Mouse (Mus musculus) liver, embryonic 15.5 days (tissue): ENCODE results near the gene Dgkh. TPM values are rescaled to one million over a fixed set of nuclear protein-coding genes. Genes with fewer than 3 reads are reported as not detected.

Experiments used
- ATAC-seq: fragments of 200-750 bp; cut with Nextera tagmentation; 2 replicates; pipeline ENCODE4 v1.8.0; 2017; ENCODE audit warnings: moderate number of reproducible peaks, mild to moderate bottlenecking, moderate library complexity; ENCODE audit not compliant: insufficient read depth
- H3K27ac ChIP-seq: fragments of 300-500 bp; sonication (generic); replicated peaks from 2 replicates; pipeline ENCODE4 v1.5.1; 2015; ENCODE audit warnings: mild to moderate bottlenecking, inconsistent platforms
- H3K27me3 ChIP-seq: fragments of 300-500 bp; sonication (generic); 2 replicates; pipeline ENCODE4 v1.6.1; 2015; ENCODE audit warnings: mild to moderate bottlenecking, inconsistent platforms
- H3K36me3 ChIP-seq: fragments of 300-500 bp; sonication (generic); replicated peaks from 2 replicates; pipeline ENCODE4 v1.6.1; 2015; ENCODE audit warnings: moderate library complexity, mild to moderate bottlenecking, inconsistent platforms
- H3K4me1 ChIP-seq: fragments of 300-500 bp; sonication (generic); replicated peaks from 2 replicates; pipeline ENCODE4 v1.6.1; 2015; ENCODE audit warnings: inconsistent platforms
- H3K4me2 ChIP-seq: fragments of 300-500 bp; sonication (generic); 2 replicates; pipeline ENCODE4 v1.6.1; 2015; ENCODE audit warnings: moderate library complexity, mild to moderate bottlenecking, inconsistent platforms
- H3K4me3 ChIP-seq: fragments of 300-500 bp; sonication (generic); replicated peaks from 2 replicates; pipeline ENCODE4 v1.5.1; 2015; ENCODE audit warnings: mild to moderate bottlenecking, inconsistent platforms
- H3K9ac ChIP-seq: fragments of 300-500 bp; sonication (generic); 2 replicates; pipeline ENCODE4 v1.6.1; 2015; ENCODE audit warnings: moderate library complexity, mild to moderate bottlenecking, inconsistent platforms
- H3K9me3 ChIP-seq: fragments of 300-500 bp; sonication (generic); replicated peaks from 2 replicates; pipeline ENCODE4 v1.6.1; 2016; ENCODE audit warnings: inconsistent platforms
- WGBS: fragments of 180-500 bp; shearing (Covaris S2); methylation state at CpG from one replicate; pipeline ENCODE4 v1.1.7; 2015; ENCODE audit warnings: mixed read lengths; ENCODE audit not compliant: insufficient replicate concordance; 5-methylcytosine and 5-hydroxymethylcytosine counted together
- polyA plus RNA-seq: library from polyadenylated mRNA; unstranded; fragments of >200 nt; fragmentation: Nextera tagmentation; extraction: Ambion mirVana; gene quantifications from 2 replicates; pipeline ENCODE4 v1.2.1, GENCODE M21; 2015

Gene Dgkh
- polyA plus RNA-seq, 1 experiment from 2014 or later = 0.25 TPM

DNA sequence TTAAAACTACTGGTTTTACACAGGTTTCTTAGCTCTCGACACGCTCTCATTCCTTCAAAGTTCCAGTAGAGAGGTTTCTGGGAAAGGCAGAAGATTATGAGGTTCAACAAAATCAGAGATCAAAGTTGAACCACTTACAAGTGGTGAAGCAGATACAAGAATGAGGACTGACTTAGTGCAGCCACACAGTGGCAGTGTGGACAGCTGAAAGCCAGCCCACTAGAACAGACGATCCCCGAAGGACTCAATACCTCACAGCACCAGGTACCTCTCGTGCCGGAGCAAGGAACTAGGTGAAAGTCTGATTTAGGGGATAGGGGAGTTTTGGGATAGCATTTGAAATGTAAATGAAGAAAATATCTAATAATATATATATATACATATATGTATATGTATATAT lies 56.1 kb downstream of the Dgkh start:
- no peaks in the 10 kb centered on the region for H3K9me3 ChIP-seq
- no peak overlapping the region for H3K27ac ChIP-seq
- H3K4me1 ChIP-seq = no peaks in the 10 kb centered on the region; the same call in 1 of the 2 replicates
- H3K4me3 ChIP-seq = no peak overlapping the region
- no peaks in the 10 kb centered on the region for H3K36me3 ChIP-seq
- WGBS = 70% methylated on average over 6 of the region's 6 CpGs
- no peak overlapping the region for H3K4me2 ChIP-seq
- no peaks in the 10 kb centered on the region for H3K27me3 ChIP-seq
- ATAC-seq = no peak
- no peak overlapping the region for H3K9ac ChIP-seq

- no peaks in the 10 kb centered on the region; the same call in 1 of the 2 replicates for H3K4me1 ChIP-seq
- no peaks in the 10 kb centered on the region for H3K27me3 ChIP-seq
- no peak overlapping the region for H3K27ac ChIP-seq
- WGBS = 67% methylated on average over 9 of the region's 9 CpGs
- H3K9me3 ChIP-seq = no peaks in the 10 kb centered on the region
- no peak for ATAC-seq
- no peak overlapping the region for H3K9ac ChIP-seq
- H3K4me3 ChIP-seq = no peak overlapping the region
- H3K36me3 ChIP-seq = no peaks in the 10 kb centered on the region
- no peak overlapping the region for H3K4me2 ChIP-seq
These were observed 58.0 kb downstream of the Dgkh start for GRCm38 (mm10) chr14:78674606-78675005.

GRCm38 (mm10) chr14:78669986-78670385 lies 62.6 kb downstream of the Dgkh start:
- Histone ChIP-seq H3K27ac (no peak overlapping the region), H3K9me3 (no peaks in the 10 kb centered on the region), H3K9ac (no peak overlapping the region), H3K27me3 (no peaks in the 10 kb centered on the region), H3K4me2 (no peak overlapping the region), H3K36me3 (no peaks in the 10 kb centered on the region), H3K4me3 (no peak overlapping the region), H3K4me1 (no peaks in the 10 kb centered on the region)
- WGBS = 70% methylated on average over 10 of the region's 10 CpGs
- no peak for ATAC-seq

GRCm38 (mm10) chr14:78668291-78668690 lies 64.3 kb downstream of the Dgkh start:
- WGBS = 19% methylated on average over 6 of the region's 6 CpGs
- no peak overlapping the region for H3K4me3 ChIP-seq
- H3K4me1 ChIP-seq = no peaks in the 10 kb centered on the region
- no peak overlapping the region for H3K4me2 ChIP-seq
- ATAC-seq = no peak
- H3K9me3 ChIP-seq = no peaks in the 10 kb centered on the region
- no peak overlapping the region for H3K27ac ChIP-seq
- no peaks in the 10 kb centered on the region for H3K27me3 ChIP-seq
- no peak overlapping the region for H3K9ac ChIP-seq
- no peaks in the 10 kb centered on the region for H3K36me3 ChIP-seq

DNA sequence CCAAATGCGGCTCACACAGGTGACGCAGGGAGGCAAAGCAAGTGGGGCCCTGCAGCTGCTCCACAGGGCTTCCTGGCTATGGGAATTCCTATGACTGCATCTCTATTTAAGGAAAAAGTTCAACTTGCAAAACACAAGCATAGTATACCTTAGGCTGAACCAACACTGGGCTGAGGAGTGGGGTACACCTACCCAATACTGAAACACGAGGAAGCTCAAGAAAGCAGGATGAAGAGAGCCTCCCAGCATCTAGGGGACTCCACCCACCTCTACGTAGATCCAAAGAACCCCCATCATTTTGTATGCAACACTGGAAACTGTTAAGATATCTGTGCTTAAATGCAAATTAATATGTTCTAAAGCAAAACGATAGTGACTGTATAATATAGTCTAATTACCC lies 64.8 kb downstream of the Dgkh start:
- Histone ChIP-seq H3K9ac (no peak overlapping the region), H3K27ac (no peak overlapping the region), H3K9me3 (no peaks in the 10 kb centered on the region), H3K36me3 (no peaks in the 10 kb centered on the region), H3K4me3 (no peak overlapping the region), H3K27me3 (no peaks in the 10 kb centered on the region), H3K4me2 (no peak overlapping the region), H3K4me1 (no peaks in the 10 kb centered on the region)
- no peak for ATAC-seq
- 56% methylated on average over 5 of the region's 5 CpGs for WGBS

DNA sequence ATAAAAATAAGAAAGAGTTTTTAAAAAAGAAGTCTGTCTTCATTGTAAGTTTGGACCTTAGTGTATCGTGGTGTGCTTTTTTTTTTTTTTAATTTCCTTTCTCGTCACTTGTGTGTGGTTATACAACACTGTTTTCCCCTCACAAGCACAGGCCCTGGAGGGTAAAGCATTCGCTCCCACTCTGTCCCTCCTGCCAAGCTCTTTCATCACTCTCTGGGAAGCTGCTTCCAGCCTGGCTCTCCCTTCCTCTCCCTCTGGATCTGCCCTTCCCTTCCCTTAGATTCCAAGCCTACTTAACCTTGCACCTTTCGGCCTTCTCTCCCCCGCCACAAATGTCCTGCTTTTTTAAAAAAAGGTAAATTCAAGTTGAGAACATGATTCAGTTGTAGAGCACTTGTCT lies 69.9 kb downstream of the Dgkh start:
- no peak overlapping the region for H3K4me3 ChIP-seq
- no peaks in the 10 kb centered on the region for H3K36me3 ChIP-seq
- no peaks in the 10 kb centered on the region for H3K27me3 ChIP-seq
- no peak for ATAC-seq
- no peak overlapping the region for H3K27ac ChIP-seq
- WGBS = 66% methylated on average over 5 of the region's 5 CpGs
- H3K4me2 ChIP-seq = no peak overlapping the region
- H3K4me1 ChIP-seq = no peaks in the 10 kb centered on the region
- H3K9ac ChIP-seq = no peak overlapping the region
- no peaks in the 10 kb centered on the region for H3K9me3 ChIP-seq

GRCm38 (mm10) chr14:78661462-78661861 lies 71.1 kb downstream of the Dgkh start:
- no peak overlapping the region for H3K27ac ChIP-seq
- no peak for ATAC-seq

DNA sequence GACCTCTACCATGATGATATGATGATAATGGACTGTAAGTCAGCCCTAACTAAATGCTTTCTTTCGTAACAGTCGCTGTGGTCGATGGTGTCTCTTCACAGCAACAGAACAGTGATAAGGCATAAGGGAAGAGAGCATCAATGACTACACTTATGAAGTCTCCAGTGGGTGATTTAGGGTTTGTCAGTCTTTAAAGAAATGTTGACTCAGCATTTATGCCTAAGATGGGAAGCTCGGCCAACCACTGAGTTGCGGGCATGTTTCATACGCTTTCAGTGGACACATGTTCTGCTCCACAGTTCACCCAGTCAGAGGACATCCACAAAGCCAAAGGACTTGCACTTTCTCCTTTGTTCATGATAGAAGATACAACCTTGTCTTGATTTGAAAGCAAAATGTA lies 73.9 kb downstream of the Dgkh start:
- Histone ChIP-seq H3K9me3 (no peaks in the 10 kb centered on the region), H3K27me3 (no peaks in the 10 kb centered on the region), H3K27ac (no peak overlapping the region), H3K4me1 (no peaks in the 10 kb centered on the region), H3K4me3 (no peak overlapping the region), H3K36me3 (no peaks in the 10 kb centered on the region), H3K4me2 (no peak overlapping the region), H3K9ac (no peak overlapping the region)
- ATAC-seq = no peak
- 81% methylated on average over 6 of the region's 6 CpGs for WGBS

More at GRCm38 (mm10) chr14:78661462-78661861, 71.1 kb downstream of the Dgkh start:
- H3K9me3 ChIP-seq = no peaks in the 10 kb centered on the region
- H3K27me3 ChIP-seq = no peaks in the 10 kb centered on the region
- no peak overlapping the region for H3K4me2 ChIP-seq
- no peaks in the 10 kb centered on the region for H3K4me1 ChIP-seq
- no peak overlapping the region for H3K4me3 ChIP-seq
- no peak overlapping the region for H3K9ac ChIP-seq
- WGBS = 80% methylated on average over 14 of the region's 14 CpGs
- H3K36me3 ChIP-seq = no peaks in the 10 kb centered on the region

- Histone ChIP-seq H3K36me3 (no peaks in the 10 kb centered on the region), H3K9me3 (no peaks in the 10 kb centered on the region), H3K27me3 (no peaks in the 10 kb centered on the region), H3K27ac (no peak overlapping the region), H3K9ac (no peak overlapping the region), H3K4me1 (no peaks in the 10 kb centered on the region), H3K4me2 (no peak overlapping the region), H3K4me3 (no peak overlapping the region)
- no peak for ATAC-seq
- WGBS = 73% methylated on average over 18 of the region's 18 CpGs
These were observed 75.5 kb downstream of the Dgkh start for GRCm38 (mm10) chr14:78656832-78657626.

GRCm38 (mm10) chr14:78654939-78655556 lies 77.5 kb downstream of the Dgkh start:
- no peaks in the 10 kb centered on the region for H3K4me1 ChIP-seq
- H3K4me2 ChIP-seq = no peak overlapping the region
- H3K36me3 ChIP-seq = no peaks in the 10 kb centered on the region
- no peaks in the 10 kb centered on the region for H3K9me3 ChIP-seq
- H3K27me3 ChIP-seq = no peaks in the 10 kb centered on the region
- H3K27ac ChIP-seq = no peak overlapping the region
- ATAC-seq = no peak
- WGBS = 65% methylated on average over 7 of the region's 7 CpGs
- H3K4me3 ChIP-seq = no peak overlapping the region
- no peak overlapping the region for H3K9ac ChIP-seq

- no peaks in the 10 kb centered on the region for H3K4me1 ChIP-seq
- no peak overlapping the region for H3K4me2 ChIP-seq
- WGBS = 70% methylated on average over 10 of the region's 10 CpGs
- no peaks in the 10 kb centered on the region for H3K36me3 ChIP-seq
- H3K9ac ChIP-seq = no peak overlapping the region
- ATAC-seq = no peak
- H3K27ac ChIP-seq = no peak overlapping the region
- no peaks in the 10 kb centered on the region for H3K27me3 ChIP-seq
- no peak overlapping the region for H3K4me3 ChIP-seq
- H3K9me3 ChIP-seq = no peaks in the 10 kb centered on the region
These were observed 78.4 kb downstream of the Dgkh start for GRCm38 (mm10) chr14:78654196-78654595.
